Mouse (Mus musculus): ENCODE results near the gene Prr23a3.

Prr23a3 gene

DNA sequence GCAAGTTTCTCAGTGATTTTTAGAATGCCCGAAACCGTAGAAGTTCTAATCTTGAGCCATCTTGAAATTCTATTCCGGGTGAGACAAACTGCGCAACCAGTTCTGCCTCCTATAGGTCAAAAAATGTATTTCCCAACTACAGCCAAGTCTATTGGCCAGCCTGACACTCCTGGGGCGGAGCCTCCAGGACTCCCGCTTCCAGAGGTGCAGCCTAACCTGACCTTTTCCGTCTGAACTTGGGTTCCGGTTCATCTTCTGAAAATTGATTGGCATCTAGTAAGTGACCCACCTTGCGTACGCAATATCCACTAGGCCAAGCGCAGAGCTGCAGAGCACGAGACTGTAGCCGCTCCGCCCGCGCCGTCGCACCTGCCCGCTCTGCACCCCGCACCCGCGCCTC lies at the start of gene Prr23a3:
Gene Prr23a3, plus strand, starts transcription at position 197 of the 400 bp plus-strand sequence.
- DNase-seq (ENCODE audit: low read depth, low spot score) = peak; percentile 70

DNA sequence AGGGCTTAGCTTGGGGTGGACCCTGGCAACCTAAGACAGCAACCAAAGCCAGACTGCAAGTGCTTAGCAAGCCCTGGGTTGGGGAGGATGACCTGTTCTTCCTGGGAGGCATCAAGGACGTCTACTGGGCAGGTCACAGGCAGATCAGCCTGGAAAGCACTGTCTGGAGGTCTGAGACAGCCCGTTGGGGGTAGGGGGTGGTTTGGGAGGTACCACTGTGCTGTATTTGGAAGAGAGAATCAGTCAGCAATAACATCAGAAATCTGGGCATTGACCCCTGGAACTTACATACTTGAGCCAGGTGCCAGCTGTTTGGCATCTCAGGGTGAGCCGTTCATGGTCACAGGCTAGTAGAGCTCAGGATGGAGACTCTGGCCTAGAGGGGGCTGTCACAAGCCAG lies 48.5 kb upstream of the Prr23a3 start:
- no peak for DNase-seq (ENCODE audit: low read depth, low spot score)

DNA sequence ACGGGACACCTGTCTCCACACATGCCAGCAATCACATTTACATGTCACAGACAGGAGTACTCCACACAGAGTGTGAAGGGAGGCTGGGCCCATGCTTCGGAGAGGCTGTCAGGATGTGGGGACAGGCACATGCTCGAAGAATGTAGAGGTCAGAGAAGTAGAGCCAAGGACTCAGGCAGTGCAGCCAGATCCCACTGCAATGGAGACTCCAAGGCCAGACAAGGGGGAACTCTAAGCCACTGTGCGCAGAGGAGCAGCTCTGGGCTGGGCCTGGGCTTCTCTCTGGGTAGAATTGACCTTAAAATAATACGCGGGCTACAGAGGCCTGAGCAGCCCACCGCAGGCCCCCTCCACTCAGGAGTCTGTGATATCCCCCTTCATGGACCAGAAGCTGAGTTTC lies 47.0 kb upstream of the Prr23a3 start:
- DNase-seq (ENCODE audit: low read depth, low spot score) = no peak

DNA sequence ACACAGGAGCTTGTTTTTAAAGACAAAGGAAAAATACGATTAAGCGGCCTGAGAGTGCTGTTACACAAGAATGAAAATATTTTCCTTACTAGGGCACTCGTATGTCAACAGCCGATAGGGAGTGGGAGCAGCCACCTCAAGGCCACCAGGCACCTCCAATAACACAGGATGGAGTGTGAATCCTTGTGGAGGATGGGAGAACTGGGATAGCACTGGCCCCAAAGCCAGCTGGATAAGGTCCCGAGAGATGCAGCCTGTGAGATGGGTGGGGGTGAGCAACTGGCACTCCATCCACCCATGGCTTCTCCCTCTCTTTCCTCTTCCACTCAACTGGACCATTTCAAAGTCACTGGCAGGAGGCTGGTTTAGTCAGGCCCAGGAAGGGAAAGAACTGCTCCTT lies 45.6 kb upstream of the Prr23a3 start:
- DNase-seq (ENCODE audit: low read depth, low spot score) = no peak

DNA sequence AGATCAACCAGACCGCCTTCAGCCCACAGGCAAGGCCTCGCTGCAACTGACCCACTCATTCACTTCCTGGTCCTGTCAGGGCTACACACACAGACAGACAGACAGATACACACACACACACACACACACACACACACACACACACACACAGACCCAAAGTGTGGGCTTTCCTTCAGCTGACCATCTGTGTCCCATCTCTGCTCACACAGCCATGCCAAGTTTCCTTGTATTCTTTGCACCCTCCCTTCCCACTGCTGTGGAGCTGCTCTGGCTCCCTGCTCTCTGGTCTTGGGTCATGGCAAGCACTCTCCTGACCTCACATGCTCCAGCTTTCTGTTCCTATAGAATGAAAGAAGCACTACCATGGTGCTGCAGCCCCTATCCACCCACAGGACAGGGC lies 45.1 kb upstream of the Prr23a3 start:
- DNase-seq (ENCODE audit: low read depth, low spot score) = no peak

DNA sequence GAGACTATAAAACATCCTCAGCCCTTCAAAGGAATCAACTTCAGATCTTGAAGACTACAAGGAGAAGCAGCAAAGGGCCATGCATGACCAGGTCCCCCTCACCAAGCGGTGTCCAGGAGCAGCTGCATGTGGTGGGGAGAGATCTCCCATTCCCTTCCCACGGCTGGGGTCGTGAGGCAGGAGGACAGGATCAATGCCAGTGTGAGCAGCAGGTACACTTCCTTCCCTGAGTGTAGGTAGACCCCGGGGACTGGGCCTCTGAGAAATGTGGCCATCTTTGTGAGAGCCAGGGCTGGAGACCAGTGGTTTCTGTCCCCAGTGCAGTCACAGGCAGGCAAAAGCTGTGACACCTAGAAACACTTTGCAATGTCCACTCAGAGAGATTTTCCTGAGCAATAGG lies 44.1 kb upstream of the Prr23a3 start:
- DNase-seq (ENCODE audit: low read depth, low spot score) = no peak

DNA sequence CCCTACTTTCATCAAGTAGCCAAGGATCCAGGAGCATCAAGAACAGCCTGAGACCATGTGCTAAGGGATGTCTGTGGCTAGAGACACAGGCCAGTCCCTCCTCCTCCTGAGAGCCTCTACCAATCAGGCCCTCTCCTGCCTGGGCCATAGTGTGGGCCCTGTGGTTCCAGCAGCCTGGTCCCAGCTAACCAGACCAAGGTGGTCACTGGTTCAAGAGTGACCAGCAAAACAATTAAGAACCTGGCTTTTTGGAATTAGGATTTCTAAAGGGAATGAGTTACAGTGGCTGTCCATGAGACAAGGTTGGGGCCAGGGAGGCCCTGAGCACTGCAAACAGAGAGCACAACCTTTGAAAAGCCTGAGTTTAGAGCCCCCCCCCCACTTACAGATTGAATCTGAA lies 43.5 kb upstream of the Prr23a3 start:
- DNase-seq (ENCODE audit: low read depth, low spot score) = no peak

DNA sequence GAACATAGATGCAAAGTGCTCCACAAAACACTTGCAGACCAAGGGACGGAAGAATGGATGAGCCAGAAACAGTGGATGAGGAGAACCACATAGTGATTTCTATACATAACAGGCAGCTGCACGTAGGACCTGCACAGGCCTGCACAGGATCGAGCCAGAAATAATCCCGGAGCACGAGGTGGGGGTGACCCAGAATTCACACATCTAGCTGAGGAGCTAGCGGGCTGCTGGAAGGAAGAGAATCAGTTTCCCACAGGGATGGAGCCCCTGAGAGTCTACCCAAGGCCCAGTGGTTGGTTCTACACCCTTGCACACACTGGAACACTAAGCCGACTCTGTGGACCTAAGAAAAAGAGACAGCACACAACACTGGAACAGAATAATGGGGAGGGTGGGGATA lies 40.8 kb upstream of the Prr23a3 start:
- DNase-seq (ENCODE audit: low read depth, low spot score) = no peak

DNA sequence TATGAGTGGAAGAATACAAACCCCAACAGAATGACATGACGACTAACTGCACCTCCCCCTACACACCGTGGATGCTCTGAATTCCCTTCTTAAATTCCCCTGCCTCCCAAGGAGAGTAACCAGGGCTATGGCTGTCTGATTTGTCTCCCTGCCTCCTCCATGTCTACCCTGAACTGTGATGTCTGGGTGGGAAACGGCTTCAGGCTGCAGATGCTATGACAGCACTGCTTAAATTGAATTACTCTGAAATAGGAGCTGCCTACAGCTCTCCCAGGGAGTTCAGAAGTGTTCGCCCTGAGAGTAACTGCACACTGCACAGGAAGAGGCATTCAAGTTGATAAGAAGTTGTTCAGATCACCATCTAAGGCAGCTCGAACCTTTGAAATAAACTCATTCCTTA lies 35.1 kb upstream of the Prr23a3 start:
- DNase-seq (ENCODE audit: low read depth, low spot score) = no peak

DNA sequence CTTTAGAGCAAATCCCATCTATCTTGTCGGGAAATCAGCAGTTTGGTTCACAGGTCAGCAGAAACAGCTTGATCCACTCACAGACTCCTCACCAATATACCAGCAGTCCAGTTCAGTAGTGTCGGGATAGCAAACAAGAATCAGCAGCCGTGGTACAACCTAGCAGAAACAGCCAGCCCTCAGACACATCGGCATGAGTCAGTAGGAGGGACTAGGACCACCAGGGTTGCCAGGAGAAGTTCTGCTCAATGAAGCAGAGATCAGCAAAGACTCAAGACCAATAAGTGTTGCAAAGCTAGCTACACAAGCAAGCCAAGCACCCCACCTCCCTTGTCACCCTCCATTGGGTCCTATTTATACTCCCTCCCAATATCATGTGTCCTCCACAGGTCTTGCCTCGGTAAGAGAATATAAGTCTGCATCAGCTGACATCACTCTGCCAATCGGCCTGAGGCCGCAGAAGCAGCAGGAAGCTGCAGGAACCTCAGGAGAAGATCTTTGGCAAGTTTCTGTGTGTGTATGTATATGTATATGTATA lies 27.0 kb upstream of the Prr23a3 start:
- no peak for DNase-seq (ENCODE audit: low read depth, low spot score)

DNA sequence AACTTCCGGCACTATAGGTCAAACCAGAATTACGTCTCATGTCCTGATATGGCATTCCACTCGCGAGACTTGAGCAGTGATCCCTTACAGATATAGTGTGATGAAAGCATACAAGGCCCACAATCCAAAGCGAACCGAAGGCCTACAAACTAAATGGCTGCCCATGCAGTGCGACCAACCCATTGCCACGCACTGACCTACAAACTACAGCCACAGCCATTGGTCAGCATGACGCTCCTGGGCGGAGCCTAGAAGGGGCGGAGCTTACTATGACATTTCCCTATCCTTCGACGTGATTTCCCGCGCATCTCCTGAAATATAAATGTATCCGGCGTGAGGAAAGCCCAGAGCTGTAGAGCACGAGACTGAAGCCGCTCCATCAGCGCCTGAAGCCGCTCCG lies 22.4 kb upstream of the Prr23a3 start, which contains the start of gene Prr23a1:
Gene Prr23a1, plus strand, starts transcription at position 387 of the 400 bp plus-strand sequence.
- no peak for DNase-seq (ENCODE audit: low read depth, low spot score)

DNA sequence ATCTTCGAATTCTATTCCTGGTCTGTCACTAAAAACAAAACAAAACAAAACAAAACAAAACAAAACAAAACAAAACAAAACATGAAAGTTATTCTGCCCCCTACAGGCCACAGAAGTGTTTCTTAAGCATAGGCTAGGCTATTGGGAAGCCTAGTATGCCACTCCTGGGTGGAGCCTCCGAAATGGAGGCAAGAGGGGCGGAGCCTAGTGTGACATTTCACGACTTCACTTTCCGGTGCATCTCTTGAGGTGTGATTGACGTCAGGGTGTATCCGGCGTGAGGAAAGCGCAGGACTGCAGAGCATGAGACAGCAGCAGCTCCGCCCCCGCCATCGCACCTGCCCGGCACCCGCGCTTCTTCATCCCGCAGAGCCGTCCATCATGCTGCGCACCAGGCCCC lies 8.4 kb upstream of the Prr23a3 start, which contains the start of gene Prr23a2:
Gene Prr23a2, plus strand, starts transcription at position 285 of the 400 bp plus-strand sequence.
- peak; percentile 64 for DNase-seq (ENCODE audit: low read depth, low spot score)

DNA sequence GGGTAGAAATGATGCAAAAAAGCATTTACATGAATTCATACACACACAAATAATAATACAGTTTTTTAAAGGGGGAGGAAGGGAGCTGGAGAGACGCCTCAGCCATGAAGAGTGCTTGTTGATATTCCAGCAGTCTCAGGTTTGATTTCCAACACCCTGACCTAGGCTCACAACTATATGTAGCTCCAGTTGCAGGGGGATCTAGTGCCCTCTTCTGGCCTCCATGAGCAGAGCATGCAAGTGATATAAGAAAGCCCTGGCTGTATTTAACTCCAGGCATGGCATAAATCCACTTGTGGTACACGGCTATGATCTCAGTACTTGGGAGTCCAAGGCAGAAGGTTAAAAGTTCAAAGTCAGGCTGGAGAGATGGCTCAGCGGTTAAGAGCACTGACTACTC lies 1.1 kb upstream of the Prr23a3 start:
- no peak for DNase-seq (ENCODE audit: low read depth, low spot score)

DNA sequence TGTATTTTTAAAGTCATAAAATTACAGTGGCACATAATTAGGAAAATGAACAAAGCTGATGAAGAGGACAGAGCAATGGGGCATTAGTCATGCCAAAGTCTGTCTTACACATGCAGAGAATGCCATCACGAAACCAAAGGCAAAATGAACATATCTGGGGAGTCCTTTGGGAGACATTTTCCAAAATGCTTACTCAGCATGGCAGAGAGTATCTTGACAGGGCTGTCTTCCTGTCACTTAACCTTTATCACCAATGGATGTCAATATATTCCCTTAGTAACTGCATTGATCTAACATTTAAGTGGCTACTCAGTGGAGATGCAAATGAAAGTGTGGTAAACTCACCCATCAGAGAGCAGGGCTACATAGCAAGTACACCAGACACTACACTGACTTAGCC lies 36.9 kb downstream of the Prr23a3 start:
- no peak for DNase-seq (ENCODE audit: low read depth, low spot score)

DNA sequence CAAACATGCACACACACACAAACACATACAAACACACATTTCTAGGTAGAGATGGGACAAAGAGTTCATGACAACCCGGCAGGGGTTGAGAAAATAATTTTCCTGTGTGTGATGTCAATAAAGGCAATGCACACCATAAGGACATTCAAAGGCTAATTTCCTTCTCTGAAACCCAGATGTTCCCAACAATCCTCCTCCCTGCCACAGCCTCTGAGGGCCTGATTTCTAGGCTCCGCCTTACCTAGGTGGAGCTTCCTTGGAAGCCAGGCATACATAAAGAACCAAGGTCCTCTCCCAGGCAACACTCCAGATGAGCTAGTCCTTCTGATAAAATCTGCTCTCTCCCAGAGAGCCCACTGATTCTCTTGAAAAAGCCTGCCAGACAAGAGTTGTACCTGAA lies 38.3 kb downstream of the Prr23a3 start, which contains the start of gene 7420426K07Rik:
Gene 7420426K07Rik, plus strand, starts transcription at position 301 of the 400 bp plus-strand sequence.
- no peak for DNase-seq (ENCODE audit: low read depth, low spot score)
